Mouse (Mus musculus) intestine, postnatal 0 days (tissue): ENCODE data around the gene Psmg4. TPM values are rescaled to one million over a fixed set of nuclear protein-coding genes. Genes with fewer than 3 reads are reported as not detected.
A peak's percentile ranks its signal among the peaks of the same experiment; 100 is the strongest.

Source experiments
- ATAC-seq: fragments of 200-750 bp; cut with Nextera tagmentation; 2 replicates; pipeline ENCODE4 v1.8.0; 2017; ENCODE audit warnings: mild to moderate bottlenecking, moderate TSS enrichment, moderate library complexity
- H3K27ac ChIP-seq: fragments of 300-500 bp; sonication (generic); 2 replicates; pipeline ENCODE4 v1.5.1; 2014; ENCODE audit warnings: mild to moderate bottlenecking, low read depth, low read length, moderate library complexity
- H3K27me3 ChIP-seq: fragments of 300-500 bp; sonication (generic); replicated peaks from 2 replicates; pipeline ENCODE4 v1.6.1; 2014; ENCODE audit warnings: low read length, mixed read lengths; ENCODE audit not compliant: control insufficient read depth, insufficient read depth
- H3K36me3 ChIP-seq: fragments of 300-500 bp; sonication (generic); 2 replicates; pipeline ENCODE4 v1.6.1; 2014; ENCODE audit warnings: mild to moderate bottlenecking, moderate library complexity; ENCODE audit not compliant: control insufficient read depth, insufficient read depth
- H3K4me1 ChIP-seq: fragments of 300-500 bp; sonication (generic); replicated peaks from 2 replicates; pipeline ENCODE4 v1.6.1; 2014; ENCODE audit warnings: antibody characterized with exemption, low read length, mixed read lengths; ENCODE audit not compliant: control insufficient read depth, insufficient read depth
- H3K4me2 ChIP-seq: fragments of 300-500 bp; sonication (generic); replicated peaks from 2 replicates; pipeline ENCODE4 v1.6.1; 2014; ENCODE audit warnings: low read depth, mild to moderate bottlenecking, moderate library complexity
- H3K4me3 ChIP-seq: fragments of 300-500 bp; sonication (generic); 2 replicates; pipeline ENCODE4 v1.5.1; 2014; ENCODE audit warnings: low read depth, low read length
- H3K9ac ChIP-seq: fragments of 300-500 bp; sonication (generic); 2 replicates; pipeline ENCODE4 v1.6.1; 2014; ENCODE audit warnings: mild to moderate bottlenecking, low read depth, low read length
- H3K9me3 ChIP-seq: fragments of 300-500 bp; sonication (generic); 2 replicates; pipeline ENCODE4 v1.6.1; 2016; ENCODE audit warnings: mixed run types; ENCODE audit not compliant: control insufficient read depth
- CTCF ChIP-seq: sonication (generic); IDR thresholded peaks from 2 replicates; pipeline ENCODE4 v1.5.1; 2016; ENCODE audit warnings: low read depth, mild to moderate bottlenecking, control low read depth, antibody characterized with exemption, moderate library complexity
- WGBS: fragments of 180-500 bp; shearing (Covaris S2); extraction: QIAGEN DNeasy Blood & Tissue Kit; methylation state at CpG from one replicate; pipeline ENCODE4 v1.1.7; 2014; 5-methylcytosine and 5-hydroxymethylcytosine counted together
- polyA plus RNA-seq: library from polyadenylated mRNA; unstranded; fragments of >200 nt; fragmentation: Nextera tagmentation; extraction: Ambion mirVana; gene quantifications from 2 replicates; pipeline ENCODE4 v1.2.1, GENCODE M21; 2015

The Psmg4 gene
- polyA plus RNA-seq, 1 experiment from 2014 or later: 69.8 TPM

- no peak overlapping the region for H3K27ac ChIP-seq
- peak; percentile 25; the same call in 1 of the 2 replicates for ATAC-seq
Observed at GRCm38 (mm10) chr13:34131011-34131707, 31.6 kb upstream of the Psmg4 start.

DNA sequence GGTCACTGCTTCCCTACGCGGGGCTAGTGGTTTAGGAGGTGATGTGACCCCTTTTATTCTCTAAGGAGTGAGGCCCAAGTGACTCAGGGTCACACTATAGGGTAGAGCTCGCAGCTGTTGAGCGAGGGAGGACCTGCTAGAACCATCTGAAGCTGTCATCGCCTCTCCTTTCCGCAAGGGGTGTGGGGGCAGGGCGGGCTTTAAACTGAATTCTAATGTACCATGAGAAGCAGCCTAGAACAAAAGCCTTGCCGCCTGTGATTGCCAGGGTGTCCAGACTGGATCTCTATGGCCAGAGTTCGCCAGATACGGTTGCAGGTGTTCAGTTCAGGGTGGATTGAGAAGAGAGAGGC is 31.1 kb upstream of the Psmg4 start:
- H3K36me3 ChIP-seq: no peaks in the 10 kb centered on the region
- H3K27ac ChIP-seq: no peak overlapping the region
- no peaks in the 10 kb centered on the region for H3K4me1 ChIP-seq
- peak overlapping the region; percentile 19; the same call in 1 of the 2 replicates for H3K4me3 ChIP-seq
- WGBS: 14% methylated on average over 10 of the region's 10 CpGs
- H3K27me3 ChIP-seq: peaks cover 21% of the 10 kb centered on the region
- no peak overlapping the region for H3K9ac ChIP-seq
- H3K4me2 ChIP-seq: peak overlapping the region; percentile 92
- no peaks in the 10 kb centered on the region for H3K9me3 ChIP-seq
- TF ChIP-seq CTCF: peak; percentile 40
- ATAC-seq: peak; percentile 31

More at GRCm38 (mm10) chr13:34131011-34131707, 31.6 kb upstream of the Psmg4 start:
- WGBS: 3% methylated on average over 24 of the region's 24 CpGs
- H3K9me3 ChIP-seq: no peaks in the 10 kb centered on the region
- peaks cover 21% of the 10 kb centered on the region for H3K27me3 ChIP-seq
- H3K36me3 ChIP-seq: no peaks in the 10 kb centered on the region
- no peak overlapping the region for H3K9ac ChIP-seq
- no peak for TF ChIP-seq CTCF
- peak overlapping the region; percentile 57 for H3K4me3 ChIP-seq
- H3K4me2 ChIP-seq: peak overlapping the region; percentile 92
- H3K4me1 ChIP-seq: no peaks in the 10 kb centered on the region

DNA sequence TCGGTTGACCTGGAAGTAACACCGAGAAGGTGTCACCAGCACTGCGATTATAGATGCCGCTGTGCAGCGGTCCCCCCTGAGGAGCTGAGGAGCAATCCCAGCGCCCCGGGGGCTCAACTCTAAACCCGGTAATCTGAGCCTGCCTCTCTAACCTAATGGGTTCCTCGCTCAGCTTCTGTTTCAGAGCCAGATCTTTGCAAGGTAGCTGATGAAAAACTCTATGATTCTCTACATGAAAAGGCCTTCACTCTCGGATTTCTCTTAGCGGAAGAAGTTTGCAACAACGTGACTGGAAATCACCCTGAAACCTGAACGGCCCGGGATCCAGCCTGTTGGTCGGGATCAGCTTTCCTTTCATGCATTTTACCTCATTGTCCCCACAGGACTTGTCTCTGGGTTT is 30.5 kb upstream of the Psmg4 start:
- no peaks in the 10 kb centered on the region for H3K9me3 ChIP-seq
- 24% methylated on average over 15 of the region's 15 CpGs for WGBS
- H3K27ac ChIP-seq: no peak overlapping the region
- no peaks in the 10 kb centered on the region for H3K36me3 ChIP-seq
- peaks cover 21% of the 10 kb centered on the region for H3K27me3 ChIP-seq
- H3K9ac ChIP-seq: no peak overlapping the region
- H3K4me1 ChIP-seq: no peaks in the 10 kb centered on the region
- no peak for ATAC-seq
- no peak overlapping the region for H3K4me3 ChIP-seq
- no peak for TF ChIP-seq CTCF
- H3K4me2 ChIP-seq: peak overlapping the region; percentile 92

GRCm38 (mm10) chr13:34132875-34133274 is 29.9 kb upstream of the Psmg4 start:
- H3K36me3 ChIP-seq: no peaks in the 10 kb centered on the region
- H3K27me3 ChIP-seq: peaks cover 21% of the 10 kb centered on the region
- no peak overlapping the region for H3K4me2 ChIP-seq
- H3K9ac ChIP-seq: no peak overlapping the region
- H3K4me1 ChIP-seq: no peaks in the 10 kb centered on the region
- no peak overlapping the region for H3K4me3 ChIP-seq
- ATAC-seq: no peak
- no peaks in the 10 kb centered on the region for H3K9me3 ChIP-seq
- no peak overlapping the region for H3K27ac ChIP-seq
- 56% methylated on average over 6 of the region's 6 CpGs for WGBS
- no peak for TF ChIP-seq CTCF

GRCm38 (mm10) chr13:34133326-34134071 is 29.3 kb upstream of the Psmg4 start:
- Histone ChIP-seq H3K27ac (no peak overlapping the region), H3K9ac (no peak overlapping the region), H3K27me3 (peaks cover 21% of the 10 kb centered on the region), H3K4me1 (no peaks in the 10 kb centered on the region), H3K4me2 (no peak overlapping the region), H3K36me3 (no peaks in the 10 kb centered on the region), H3K9me3 (no peaks in the 10 kb centered on the region), H3K4me3 (no peak overlapping the region)
- TF ChIP-seq CTCF: no peak
- ATAC-seq: no peak
- WGBS: 48% methylated on average over 15 of the region's 15 CpGs

- no peak overlapping the region for H3K4me2 ChIP-seq
- no peak for TF ChIP-seq CTCF
- no peaks in the 10 kb centered on the region for H3K4me1 ChIP-seq
- H3K9ac ChIP-seq: no peak overlapping the region
- no peak overlapping the region for H3K4me3 ChIP-seq
- H3K9me3 ChIP-seq: no peaks in the 10 kb centered on the region
- WGBS: 84% methylated on average over 7 of the region's 7 CpGs
- H3K27me3 ChIP-seq: peaks cover 21% of the 10 kb centered on the region
- H3K27ac ChIP-seq: no peak overlapping the region
- ATAC-seq: no peak
- H3K36me3 ChIP-seq: no peaks in the 10 kb centered on the region
Observed at GRCm38 (mm10) chr13:34134276-34134675, 28.5 kb upstream of the Psmg4 start.
